Mouse (Mus musculus): ENCODE data around the gene Slc2a5.

Gene Slc2a5

GRCm38 (mm10) chr4:150102822-150103221 is 16.3 kb upstream of the Slc2a5 start:
- DNase-seq (ENCODE audit: low read depth in 2 of 2, low spot score in 2 of 2) = no peak

DNA sequence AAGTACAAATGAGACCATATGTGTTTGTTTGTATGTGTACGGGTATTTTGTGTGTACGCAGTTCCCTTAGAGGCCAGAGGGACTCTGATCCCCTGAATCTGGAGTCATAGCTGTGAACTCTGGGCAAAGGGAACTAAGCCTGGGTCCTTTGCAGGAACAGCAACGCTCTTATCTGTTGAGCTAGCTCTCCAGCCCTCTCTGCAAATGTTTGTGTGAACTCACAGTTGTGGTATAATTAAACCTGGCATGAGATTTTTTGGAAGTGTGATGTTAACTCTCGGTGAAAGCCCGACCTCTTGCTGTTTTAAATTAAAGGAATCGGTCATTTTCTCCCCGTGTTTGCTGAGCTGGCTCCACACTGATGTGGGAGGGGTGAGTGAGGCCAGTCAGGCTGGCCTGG is 13.4 kb upstream of the Slc2a5 start:
- no peak for DNase-seq (ENCODE audit: low read depth in 2 of 2, low spot score in 2 of 2)

- no peak for DNase-seq (ENCODE audit: low read depth in 2 of 2, low spot score in 2 of 2)
These were observed 12.4 kb upstream of the Slc2a5 start for GRCm38 (mm10) chr4:150106637-150107036.

DNA sequence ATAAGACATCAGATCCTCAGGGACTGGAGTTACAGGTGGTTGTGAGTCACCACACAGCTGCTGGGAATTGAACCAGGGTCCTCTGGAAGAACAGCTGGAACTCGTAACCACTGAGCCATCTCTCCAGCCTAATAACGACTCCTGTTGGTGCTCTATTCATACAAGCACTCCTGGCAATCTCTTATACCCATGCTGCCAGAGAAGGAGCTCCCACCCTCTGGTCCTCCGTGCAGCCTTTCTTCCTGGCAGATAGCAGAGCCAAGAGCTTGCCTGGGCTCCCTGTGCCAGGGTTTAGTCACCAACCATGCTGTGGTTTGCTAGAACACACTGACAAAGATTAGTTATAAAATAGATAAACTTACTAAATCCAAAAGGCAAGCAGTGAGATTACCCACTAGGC is 9.4 kb upstream of the Slc2a5 start:
- DNase-seq (ENCODE audit: low read depth in 2 of 2, low spot score in 2 of 2) = no peak

- no peak for DNase-seq (ENCODE audit: low read depth in 2 of 2, low spot score in 2 of 2)
These were observed 8.7 kb upstream of the Slc2a5 start for GRCm38 (mm10) chr4:150110373-150110772.

GRCm38 (mm10) chr4:150112867-150113266 is 6.2 kb upstream of the Slc2a5 start:
- DNase-seq (ENCODE audit: low read depth in 2 of 2, low spot score in 2 of 2) = peak; percentile 46 to 68

GRCm38 (mm10) chr4:150114505-150115061 is 4.5 kb upstream of the Slc2a5 start:
- no peak for DNase-seq (ENCODE audit: low read depth in 2 of 2, low spot score in 2 of 2)

- DNase-seq (ENCODE audit: low read depth in 2 of 2, low spot score in 2 of 2) = peak in 1 of 2 experiments; percentile 12
These were observed 1.8 kb upstream of the Slc2a5 start for GRCm38 (mm10) chr4:150117311-150117710.

DNA sequence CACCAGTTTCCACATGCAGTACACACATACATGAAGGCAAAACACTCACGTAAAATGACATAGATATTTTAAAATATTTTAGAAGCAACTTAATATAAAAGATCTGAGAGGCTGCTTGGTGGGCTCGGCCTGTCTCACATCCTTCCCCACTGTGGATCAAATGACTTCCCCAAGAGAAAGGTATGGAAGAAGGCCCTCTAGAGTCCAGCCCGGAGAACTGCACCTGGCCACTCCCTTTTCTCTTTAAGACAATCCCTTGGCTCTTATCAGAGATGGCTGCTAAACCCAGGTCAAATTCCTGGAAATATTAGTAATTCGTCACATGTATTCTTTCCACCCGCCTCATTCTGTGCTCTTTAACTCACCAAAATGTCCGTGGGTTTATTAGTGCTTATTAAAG is 920 bp upstream of the Slc2a5 start:
- DNase-seq (ENCODE audit: low read depth in 2 of 2, low spot score in 2 of 2) = no peak

DNA sequence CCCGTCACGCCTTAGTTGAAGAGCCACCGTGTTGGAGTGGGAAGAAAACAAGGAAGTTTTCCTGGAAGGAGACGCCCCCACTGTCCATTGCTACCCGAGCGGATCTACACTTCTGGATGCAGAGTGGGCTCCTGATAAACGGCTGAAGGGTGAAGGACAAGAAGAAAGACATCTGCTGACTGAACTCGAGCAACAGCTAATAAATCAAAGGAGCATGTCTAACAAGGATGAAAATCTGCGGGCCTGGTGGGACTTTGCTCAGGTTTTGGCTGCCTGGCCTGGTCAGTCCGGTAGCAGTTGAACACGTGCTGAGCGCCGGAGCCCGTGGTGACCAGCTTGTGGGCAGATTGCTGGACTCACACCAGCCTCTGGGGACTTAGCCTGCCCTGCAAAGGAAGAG is 557 bp downstream of the Slc2a5 start:
- no peak for DNase-seq (ENCODE audit: low read depth in 2 of 2, low spot score in 2 of 2)

GRCm38 (mm10) chr4:150120173-150120833 is 1.2 kb downstream of the Slc2a5 start:
- DNase-seq (ENCODE audit: low read depth in 2 of 2, low spot score in 2 of 2) = no peak

DNA sequence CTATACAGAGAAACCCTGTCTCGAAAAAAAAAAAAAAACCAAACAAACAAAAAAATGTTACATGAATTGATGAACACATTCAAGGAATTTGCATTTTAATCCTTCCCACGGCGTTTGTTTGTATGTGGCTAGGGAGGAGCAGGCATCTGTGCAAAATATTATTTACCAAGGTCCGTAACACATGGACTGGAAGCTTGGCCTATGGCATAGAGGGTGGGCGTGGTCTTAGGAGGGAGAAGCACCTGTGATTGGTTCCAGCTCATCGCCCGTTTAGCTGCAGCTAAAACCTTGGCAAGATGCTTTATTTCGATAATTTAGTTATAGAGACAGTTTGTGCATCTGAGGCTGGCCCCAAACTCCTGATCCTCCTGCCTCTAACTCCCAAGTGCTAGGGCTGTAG is 2.3 kb downstream of the Slc2a5 start:
- DNase-seq (ENCODE audit: low read depth in 2 of 2, low spot score in 2 of 2) = no peak

DNA sequence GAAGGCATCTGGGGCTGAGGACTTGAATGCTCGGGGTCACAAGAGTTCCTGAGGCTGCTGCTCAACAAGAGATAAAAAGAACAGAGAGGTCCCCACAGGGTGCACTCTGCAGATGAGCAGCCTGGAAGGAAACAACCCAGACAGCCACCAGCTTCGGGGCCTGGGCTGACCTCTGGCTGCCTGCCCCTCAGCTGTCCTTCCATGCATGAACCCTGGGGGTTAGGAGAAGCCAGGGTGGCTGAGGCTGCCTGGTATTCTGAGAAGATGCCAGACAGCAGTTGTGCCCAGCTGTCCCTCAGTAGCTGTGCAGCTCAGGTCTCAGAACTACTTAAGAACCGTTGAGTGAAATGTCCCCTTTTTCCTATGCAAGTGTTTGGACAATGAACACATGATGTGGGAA is 3.4 kb downstream of the Slc2a5 start:
- no peak for DNase-seq (ENCODE audit: low read depth in 2 of 2, low spot score in 2 of 2)

GRCm38 (mm10) chr4:150126373-150126772 is 7.3 kb downstream of the Slc2a5 start:
- no peak for DNase-seq (ENCODE audit: low read depth in 2 of 2, low spot score in 2 of 2)

DNA sequence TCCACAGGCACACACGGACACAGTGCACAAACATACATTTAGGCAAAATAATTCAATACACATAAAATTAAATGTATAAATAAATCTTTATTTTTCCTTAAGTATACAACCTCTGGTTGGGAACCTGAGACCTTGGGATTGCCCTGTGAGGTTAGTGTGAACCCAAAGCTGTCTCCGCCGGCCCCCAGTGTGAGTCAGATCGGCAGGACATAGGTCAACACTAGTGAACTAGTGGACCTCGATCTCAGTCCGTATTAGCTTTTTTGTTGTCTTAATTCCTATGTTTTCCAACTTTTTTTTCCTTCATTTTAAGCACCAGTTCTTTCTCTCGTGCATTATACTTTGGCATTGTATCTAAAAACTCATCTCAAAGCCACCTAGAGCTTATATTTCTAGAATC is 8.8 kb downstream of the Slc2a5 start:
- DNase-seq (ENCODE audit: low read depth in 2 of 2, low spot score in 2 of 2) = no peak

- DNase-seq (ENCODE audit: low read depth in 2 of 2, low spot score in 2 of 2) = no peak
These were observed 9.5 kb downstream of the Slc2a5 start for GRCm38 (mm10) chr4:150128571-150128970.

- no peak for DNase-seq (ENCODE audit: low read depth in 2 of 2, low spot score in 2 of 2)
These were observed 11.6 kb downstream of the Slc2a5 start for GRCm38 (mm10) chr4:150130661-150131060.

- DNase-seq (ENCODE audit: low read depth in 2 of 2, low spot score in 2 of 2) = no peak
These were observed 13.7 kb downstream of the Slc2a5 start for GRCm38 (mm10) chr4:150132692-150133271.

GRCm38 (mm10) chr4:150135254-150135653 is 16.2 kb downstream of the Slc2a5 start:
- no peak for DNase-seq (ENCODE audit: low read depth in 2 of 2, low spot score in 2 of 2)

DNA sequence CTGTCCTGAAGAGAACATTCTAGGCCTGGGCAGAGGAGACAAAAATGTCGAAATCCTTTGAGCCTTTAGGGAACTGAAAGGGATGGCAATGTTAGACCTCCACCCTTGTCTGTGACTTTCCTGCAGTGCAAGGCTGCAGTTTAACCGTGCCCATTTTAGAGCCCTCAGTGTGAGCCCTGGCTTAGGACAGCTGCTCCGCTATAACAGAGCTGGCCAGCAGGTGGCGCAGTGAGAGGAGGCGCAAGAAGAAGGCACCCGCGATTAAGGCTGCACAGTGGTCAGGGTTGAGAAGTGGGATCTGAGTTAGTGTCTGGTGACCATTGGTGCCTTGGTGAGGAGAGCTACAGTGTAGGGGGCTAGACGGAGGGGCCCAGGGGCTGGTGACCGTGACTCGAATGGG is 17.6 kb downstream of the Slc2a5 start:
- peak; percentile 37 to 64 for DNase-seq (ENCODE audit: low read depth in 2 of 2, low spot score in 2 of 2)

DNA sequence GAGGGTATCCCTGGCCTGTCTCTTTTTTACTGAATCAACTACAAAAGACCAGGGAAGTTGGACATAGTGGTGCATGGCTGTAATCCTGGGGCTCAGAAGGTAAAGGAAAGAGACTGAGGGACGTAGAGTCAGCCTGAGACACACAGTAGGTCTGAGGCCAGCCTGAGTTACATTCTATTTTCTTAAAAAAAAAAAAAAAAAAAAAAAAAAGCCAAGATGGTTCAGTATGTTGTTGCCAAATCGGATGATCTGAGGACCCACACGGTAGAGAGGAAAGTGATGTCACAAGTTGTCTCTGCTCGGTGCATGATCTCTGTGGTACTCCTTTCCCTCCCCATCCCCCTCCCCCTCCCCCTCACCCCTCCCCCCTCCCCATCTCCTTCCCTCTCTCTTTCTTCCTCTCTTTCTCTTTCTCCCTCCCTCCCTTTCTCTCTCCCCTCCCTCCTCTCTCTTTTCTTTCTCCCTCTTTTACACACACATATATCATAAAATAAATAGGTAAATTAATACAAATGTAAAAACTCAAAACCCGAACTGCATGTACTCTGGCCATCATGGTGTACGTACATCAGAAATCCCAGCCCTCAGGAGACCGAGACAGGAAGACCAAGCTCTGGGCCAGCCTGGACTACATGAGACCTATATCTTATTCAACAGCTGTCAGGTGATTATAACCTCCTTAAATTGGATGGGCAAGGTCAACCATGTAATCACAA is 18.4 kb downstream of the Slc2a5 start:
- no peak for DNase-seq (ENCODE audit: low read depth in 2 of 2, low spot score in 2 of 2)

GRCm38 (mm10) chr4:150138084-150138543 is 19.0 kb downstream of the Slc2a5 start:
- no peak for DNase-seq (ENCODE audit: low read depth in 2 of 2, low spot score in 2 of 2)
